Mouse (Mus musculus) CH12.LX (cell line): ENCODE measurements around the gene Hopx.
A peak's percentile ranks its signal among the peaks of the same experiment; 100 is the strongest.

Experiments
- CTCF ChIP-seq, 2 experiments: IDR thresholded peaks in 1 of 2; conservative IDR thresholded peaks in 1 of 2; 2 replicates each; pipeline ENCODE4 v1.5.1; 2011 to 2012; ENCODE audit warnings: low read depth in 2 of 2, low read length in 2 of 2, improper control_type of control experiment in 1 of 2, inconsistent platforms in 1 of 2, mild to moderate bottlenecking in 1 of 2, moderate library complexity in 1 of 2
- ELF1 ChIP-seq: IDR thresholded peaks from 2 replicates; pipeline ENCODE4 v1.6.1; 2014; ENCODE audit warnings: low read depth, mild to moderate bottlenecking, inconsistent platforms, low read length, improper control_type of control experiment
- EP300 ChIP-seq: IDR thresholded peaks from 2 replicates; pipeline ENCODE4 v1.6.1; 2011; ENCODE audit warnings: low read length, improper control_type of control experiment
- HCFC1 ChIP-seq: IDR thresholded peaks from 2 replicates; pipeline ENCODE4 v1.6.1; 2012; ENCODE audit warnings: low read depth, mild to moderate bottlenecking, inconsistent platforms, low read length, improper control_type of control experiment
- MEF2A ChIP-seq: IDR thresholded peaks from 2 replicates; pipeline ENCODE4 v1.6.1; 2014; ENCODE audit warnings: low read depth, mild to moderate bottlenecking, inconsistent platforms, low read length, improper control_type of control experiment, borderline replicate concordance
- MXI1 ChIP-seq: IDR thresholded peaks from 2 replicates; pipeline ENCODE4 v1.6.1; 2011; ENCODE audit warnings: mild to moderate bottlenecking, low read depth, low read length, improper control_type of control experiment
- POLR2A ChIP-seq: IDR thresholded peaks from 2 replicates; pipeline ENCODE4 v1.6.1; 2011; ENCODE audit warnings: low read depth, mild to moderate bottlenecking, improper control_type of control experiment, low read length
- POLR2AphosphoS2 ChIP-seq: IDR thresholded peaks from 2 replicates; pipeline ENCODE4 v1.6.1; 2011; ENCODE audit warnings: low read depth, low read length, improper control_type of control experiment
- RAD21 ChIP-seq: IDR thresholded peaks from 2 replicates; pipeline ENCODE4 v1.6.1; 2011; ENCODE audit warnings: low read depth, mild to moderate bottlenecking, low read length, improper control_type of control experiment, moderate library complexity
- SIN3A ChIP-seq: IDR thresholded peaks from 2 replicates; pipeline ENCODE4 v1.6.1; 2012; ENCODE audit warnings: low read length, improper control_type of control experiment, inconsistent platforms
- TBP ChIP-seq: conservative IDR thresholded peaks from 2 replicates; pipeline ENCODE4 v1.6.1; 2011; ENCODE audit warnings: low read depth, low read length, improper control_type of control experiment
- USF1 ChIP-seq: IDR thresholded peaks from 2 replicates; pipeline ENCODE4 v1.6.1; 2014; ENCODE audit warnings: low read depth, mild to moderate bottlenecking, inconsistent platforms, low read length, improper control_type of control experiment
- USF2 ChIP-seq: conservative IDR thresholded peaks from 2 replicates; pipeline ENCODE4 v1.6.1; 2011; ENCODE audit warnings: low read depth, low read length, improper control_type of control experiment
- ZC3H11A ChIP-seq: IDR thresholded peaks from 2 replicates; pipeline ENCODE4 v1.6.1; 2012; ENCODE audit warnings: low read depth, mild to moderate bottlenecking, inconsistent platforms, low read length, improper control_type of control experiment

DNA sequence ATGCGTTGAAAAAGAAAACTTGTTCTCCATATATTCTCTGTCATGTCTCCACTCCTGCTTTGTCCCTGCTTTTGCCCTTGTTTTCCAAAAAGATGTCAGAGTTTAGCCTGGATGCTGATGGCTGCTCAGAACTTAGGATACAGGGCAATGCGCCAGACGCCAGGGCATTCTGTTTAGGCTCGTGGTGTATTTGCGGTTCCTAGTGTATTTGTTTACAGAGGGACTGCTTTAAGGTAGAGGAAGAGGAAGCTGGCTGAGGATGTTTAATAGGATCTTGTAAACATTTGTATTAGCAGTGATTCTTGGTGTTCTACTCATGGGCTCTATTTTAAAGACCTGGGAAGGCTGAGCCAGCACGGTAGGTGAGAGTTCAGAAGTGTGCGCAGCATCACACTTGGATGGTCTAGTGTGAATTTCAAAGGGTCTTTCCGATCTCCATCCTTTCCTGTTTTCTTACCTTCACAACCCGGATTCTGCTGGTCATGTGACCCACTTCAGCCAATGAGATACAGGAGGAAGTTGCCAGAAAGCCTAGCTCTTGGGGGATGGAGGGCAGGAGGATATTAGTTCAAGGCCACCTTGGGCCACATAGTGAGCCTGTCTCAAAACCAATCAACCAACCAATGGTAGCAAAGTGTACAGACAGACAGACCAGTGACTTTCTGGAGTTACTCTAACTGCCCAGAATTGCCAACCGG, 29.0 kb downstream of the Hopx start:
- TF ChIP-seq CTCF (conservative IDR thresholded peaks at IDR 0.05 in 1 of 2, IDR thresholded peaks at IDR 0.05 in 1 of 2; ENCODE audit: low read depth in 2 of 2, low read length in 2 of 2) (no peak), USF2 (peak; percentile 64), MXI1 (no peak), POLR2A (no peak), TBP (no peak), ZC3H11A (no peak), EP300 (no peak), RAD21 (no peak), USF1 (peak; percentile 70), MEF2A (no peak), SIN3A (no peak), ELF1 (no peak), POLR2AphosphoS2 (no peak), HCFC1 (no peak)
